In the genomic region with DNA sequence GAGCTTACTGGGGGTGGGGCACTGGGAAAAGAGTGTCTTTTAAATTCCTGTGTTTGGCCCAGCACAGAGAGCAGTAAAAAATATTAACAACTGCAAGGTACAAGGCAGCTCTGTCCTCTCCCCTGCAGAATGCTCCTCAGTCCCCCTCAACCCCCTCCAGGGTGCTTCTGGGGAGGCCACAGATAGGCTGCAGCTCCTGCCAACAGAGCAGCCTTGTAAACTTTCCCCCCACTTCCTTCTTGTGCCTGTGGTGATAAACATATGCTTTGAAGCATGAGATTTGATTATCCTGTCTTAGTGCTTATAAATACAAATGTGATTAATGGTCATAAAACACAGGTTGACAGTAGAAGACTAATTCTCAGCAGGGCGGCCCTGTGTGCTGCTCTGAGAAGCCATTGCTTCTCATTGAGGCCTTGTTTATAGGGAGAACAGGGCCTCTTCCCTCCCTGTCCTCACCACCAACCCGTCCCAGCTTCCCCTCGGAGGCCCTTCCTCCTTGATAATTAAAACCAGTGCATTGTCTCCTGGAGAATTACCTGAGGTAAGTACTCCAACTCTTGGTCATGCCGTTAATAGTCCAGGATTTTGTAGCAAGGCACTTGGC, we compare ENCODE assay signal across 11 mouse cellular contexts. TPM values are rescaled to one million over a fixed set of nuclear protein-coding genes. Genes with fewer than 3 reads are reported as not detected.
A peak's percentile ranks its signal among the peaks of the same experiment; 100 is the strongest.
DNase-seq lines count a peak whose midpoint lies in the region; ATAC-seq and TF ChIP-seq lines count a peak whose summit lies in the region.
"Had no signal": no experiment of that assay in that cellular context is flagged by ENCODE, and none has a peak within 500 bp of the region (broad histone marks: within the 10 kb centered on the region; RNA-seq: fewer than 3 reads in every experiment).

No protein-coding gene starts in this region.

- no peak overlapping the region for H3K4me2 ChIP-seq in kidney, embryonic 15.5 days
- no peak overlapping the region for H3K4me2 ChIP-seq in stomach, embryonic 16.5 days (ENCODE audit: low read depth, low read length)
- no peak overlapping the region for H3K4me2 ChIP-seq in stomach, postnatal 0 days (replicated peaks; ENCODE audit: low read depth)
- H3K4me2 ChIP-seq: forebrain, embryonic 13.5 days had no signal

- H3K4me1 ChIP-seq in kidney, embryonic 15.5 days = peaks cover 18% of the 10 kb centered on the region
- H3K4me1 ChIP-seq in stomach, embryonic 16.5 days (ENCODE audit: control insufficient read depth, insufficient read depth, low read length) = peaks cover 11% of the 10 kb centered on the region
- no peaks in the 10 kb centered on the region for H3K4me1 ChIP-seq in stomach, postnatal 0 days (replicated peaks; ENCODE audit: control insufficient read depth, insufficient read depth)

- H3K9me3 ChIP-seq in kidney, embryonic 15.5 days (replicated peaks) = no peaks in the 10 kb centered on the region
- no peaks in the 10 kb centered on the region for H3K9me3 ChIP-seq in stomach, embryonic 16.5 days (replicated peaks; ENCODE audit: control insufficient read depth, low read length)
- no peaks in the 10 kb centered on the region for H3K9me3 ChIP-seq in stomach, postnatal 0 days (ENCODE audit: control insufficient read depth, low read length)
- H3K9me3 ChIP-seq: forebrain, embryonic 13.5 days had no signal

- H3K27ac ChIP-seq in kidney, embryonic 15.5 days = peak overlapping the region; percentile 0
- H3K27ac ChIP-seq in stomach, embryonic 16.5 days (ENCODE audit: low read length) = peak overlapping the region; percentile 30; the same call in 1 of the 2 replicates
- no peak overlapping the region for H3K27ac ChIP-seq in stomach, postnatal 0 days (replicated peaks)
- H3K27ac ChIP-seq: forebrain, embryonic 13.5 days; macrophage had no signal

- H3K9ac ChIP-seq in kidney, embryonic 15.5 days = no peak overlapping the region
- H3K9ac ChIP-seq in stomach, embryonic 16.5 days (ENCODE audit: low read length) = no peak overlapping the region
- H3K9ac ChIP-seq in stomach, postnatal 0 days (ENCODE audit: low read length) = no peak overlapping the region
- H3K9ac ChIP-seq: forebrain, embryonic 13.5 days had no signal

- TF ChIP-seq EP300 in stomach, postnatal 0 days (optimal IDR thresholded peaks at IDR 0.05) = no peak

- H3K4me3 ChIP-seq in kidney, embryonic 15.5 days (replicated peaks) = no peak overlapping the region
- H3K4me3 ChIP-seq in stomach, embryonic 16.5 days (replicated peaks; ENCODE audit: low read length) = no peak overlapping the region
- H3K4me3 ChIP-seq in stomach, postnatal 0 days (ENCODE audit: low read depth, low read length) = no peak overlapping the region
- H3K4me3 ChIP-seq: forebrain, embryonic 13.5 days; myocyte had no signal

- WGBS in kidney, embryonic 15.5 days = 29% methylated on average over 4 of the region's 4 CpGs
- 27% methylated on average over 4 of the region's 4 CpGs for WGBS in stomach, embryonic 16.5 days
- WGBS in stomach, postnatal 0 days = 34% methylated on average over 4 of the region's 4 CpGs

- H3K36me3 ChIP-seq in kidney, embryonic 15.5 days = no peaks in the 10 kb centered on the region
- H3K36me3 ChIP-seq in stomach, embryonic 16.5 days (ENCODE audit: control insufficient read depth, insufficient read depth, low read length) = no peaks in the 10 kb centered on the region
- no peaks in the 10 kb centered on the region for H3K36me3 ChIP-seq in stomach, postnatal 0 days (ENCODE audit: control insufficient read depth, insufficient read depth, low read length)

- no peaks in the 10 kb centered on the region for H3K27me3 ChIP-seq in kidney, embryonic 15.5 days
- no peaks in the 10 kb centered on the region for H3K27me3 ChIP-seq in stomach, embryonic 16.5 days (ENCODE audit: control insufficient read depth, insufficient read depth, low read length)
- no peaks in the 10 kb centered on the region for H3K27me3 ChIP-seq in stomach, postnatal 0 days (ENCODE audit: control insufficient read depth, insufficient read depth, low read length)

- ATAC-seq in kidney, embryonic 15.5 days (replicated peaks; ENCODE audit: low FRiP score) = no peak
- ATAC-seq in stomach, embryonic 16.5 days (ENCODE audit: insufficient read depth, low FRiP score) = no peak
- ATAC-seq in stomach, postnatal 0 days (ENCODE audit: low FRiP score, low TSS enrichment) = no peak
- ATAC-seq: forebrain, embryonic 13.5 days had no signal

- no peak for TF ChIP-seq CTCF in stomach, postnatal 0 days (IDR thresholded peaks at IDR 0.05; ENCODE audit: low read depth)

- DNase-seq in adrenal gland, adult 2 months = peak; percentile 45
- no peak for DNase-seq in adrenal gland, adult 18-20 months (ENCODE audit: low spot score in 2 of 2)
- DNase-seq in kidney, postnatal 25 days = no peak
- no peak for DNase-seq in stomach, postnatal 0 days (ENCODE audit: low spot score)
- no peak for DNase-seq in adipocyte (ENCODE audit: low spot score)
- no peak for DNase-seq in urinary bladder, postnatal 10 days (ENCODE audit: low spot score)

RNA-seq across cellular contexts. Expression of a gene that starts 41.4 kb away (rescaled TPM):
- 10 to 100 TPM; 45.9 to 94.1 TPM for total RNA-seq in adrenal gland, adult 2 months (2021)
- 17.4 and 39.7 TPM in 2 replicates for polyA plus RNA-seq in adrenal gland, adult 2 months (2012; rRNA removed)
- total RNA-seq in adrenal gland, adult 18-20 months (2021) = 10 to 100 TPM; 36.7 to 99.2 TPM
- polyA plus RNA-seq in kidney, embryonic 15.5 days (2015; fragmentation: Nextera tagmentation; extraction: Ambion mirVana) = 7.8 and 8.9 TPM in 2 replicates
- polyA plus RNA-seq in stomach, embryonic 16.5 days (2015; fragmentation: Nextera tagmentation; extraction: Ambion mirVana) = 5.6 and 8.4 TPM in 2 replicates
- polyA plus RNA-seq in stomach, postnatal 0 days (2015; fragmentation: Nextera tagmentation; extraction: Ambion mirVana) = 7.5 and 7.9 TPM in 2 replicates
